Mouse (Mus musculus): ENCODE results near the gene Rimklb.

Rimklb gene

DNA sequence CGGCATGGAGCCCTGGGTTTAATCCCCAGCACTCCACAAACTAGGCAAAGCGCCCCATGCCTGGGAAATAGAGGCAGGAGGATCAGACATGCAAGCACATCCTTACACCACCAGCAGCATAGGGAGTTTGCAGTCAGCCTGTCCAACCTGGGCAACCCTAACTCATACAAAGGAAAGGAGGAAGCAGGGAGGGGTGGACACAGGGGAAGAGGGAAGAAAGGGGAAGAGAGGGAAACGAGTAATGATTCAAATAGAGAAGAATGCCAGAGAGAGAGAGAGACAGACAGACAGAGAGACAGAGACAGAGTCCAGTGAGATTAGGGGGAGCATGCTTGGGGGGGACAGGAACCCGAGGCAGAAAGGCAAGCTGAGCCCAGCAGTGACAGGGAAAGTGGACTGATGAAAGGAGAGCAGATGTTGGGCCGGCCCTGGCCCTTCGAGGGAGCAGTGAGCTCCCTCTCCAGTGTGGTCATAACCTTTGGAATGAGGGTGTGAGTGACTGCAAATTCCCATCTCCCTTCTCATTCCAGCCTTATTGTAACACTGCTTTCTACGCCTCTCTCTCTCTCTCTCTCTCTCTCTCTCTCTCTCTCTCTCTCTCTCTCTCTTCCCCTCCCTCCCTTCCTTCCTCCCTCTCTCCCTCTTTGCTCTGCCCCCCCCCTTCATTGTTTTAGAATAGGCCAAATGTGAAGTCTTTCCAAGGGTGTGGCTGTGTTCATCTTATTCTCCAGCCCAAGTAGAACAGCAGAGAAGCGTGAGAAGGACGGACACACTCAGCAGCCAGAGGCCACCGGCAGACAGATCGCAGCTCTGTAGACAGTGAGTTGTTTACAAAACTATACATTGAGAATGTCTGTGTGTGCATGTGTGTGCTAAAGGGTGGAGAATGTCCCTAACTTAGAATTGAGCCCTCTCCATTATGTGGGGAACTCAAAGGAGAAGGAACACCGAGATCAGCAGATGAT lies 14.6 kb upstream of the Rimklb start:
- Histone ChIP-seq H3K9me3 (ENCODE audit: low read length) (no peaks in the 10 kb centered on the region), H3K27me3 (ENCODE audit: insufficient read depth, low read length) (no peaks in the 10 kb centered on the region), H3K4me3 (replicated peaks; ENCODE audit: low read length) (no peak overlapping the region), H3K4me1 (replicated peaks; ENCODE audit: low read depth, low read length) (peaks cover 28% of the 10 kb centered on the region), H3K36me3 (ENCODE audit: insufficient read depth, low read length) (no peaks in the 10 kb centered on the region)
- no peak for TF ChIP-seq NANOG (IDR thresholded peaks at IDR 0.05; ENCODE audit: borderline replicate concordance, low read length)
- no peak for TF ChIP-seq POU5F1 (IDR thresholded peaks at IDR 0.05; ENCODE audit: borderline replicate concordance, low read length)
- TF ChIP-seq CTCF (conservative IDR thresholded peaks at IDR 0.05; ENCODE audit: low read length) = no peak

DNA sequence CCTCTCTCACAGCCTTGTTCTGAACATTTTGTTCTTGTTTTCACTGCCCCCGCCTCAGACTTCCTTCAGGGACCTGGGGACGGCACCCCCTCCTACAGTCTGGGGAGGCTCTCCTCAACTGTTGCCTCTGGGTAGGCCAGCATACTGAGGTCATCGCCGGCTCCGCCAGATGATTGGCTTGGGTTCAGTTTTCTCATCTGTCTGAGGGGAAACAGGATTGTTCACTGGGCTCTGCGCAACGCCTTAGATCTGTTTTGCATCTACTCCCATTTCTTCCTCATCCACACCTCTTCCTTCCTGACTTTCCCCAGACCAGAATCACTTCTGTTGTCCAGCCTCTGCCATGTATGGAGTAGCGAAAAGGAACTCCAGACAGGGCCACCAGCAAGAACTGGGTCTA lies 9.9 kb upstream of the Rimklb start:
- Histone ChIP-seq H3K4me3 (replicated peaks; ENCODE audit: low read length) (no peak overlapping the region), H3K27me3 (ENCODE audit: insufficient read depth, low read length) (peaks cover 5% of the 10 kb centered on the region; the same call in 1 of the 2 replicates), H3K4me1 (replicated peaks; ENCODE audit: low read depth, low read length) (peaks cover 15% of the 10 kb centered on the region), H3K9me3 (ENCODE audit: low read length) (no peaks in the 10 kb centered on the region), H3K36me3 (ENCODE audit: insufficient read depth, low read length) (no peaks in the 10 kb centered on the region)
- TF ChIP-seq POU5F1 (IDR thresholded peaks at IDR 0.05; ENCODE audit: borderline replicate concordance, low read length) = no peak
- no peak for TF ChIP-seq NANOG (IDR thresholded peaks at IDR 0.05; ENCODE audit: borderline replicate concordance, low read length)
- no peak for TF ChIP-seq CTCF (conservative IDR thresholded peaks at IDR 0.05; ENCODE audit: low read length)

DNA sequence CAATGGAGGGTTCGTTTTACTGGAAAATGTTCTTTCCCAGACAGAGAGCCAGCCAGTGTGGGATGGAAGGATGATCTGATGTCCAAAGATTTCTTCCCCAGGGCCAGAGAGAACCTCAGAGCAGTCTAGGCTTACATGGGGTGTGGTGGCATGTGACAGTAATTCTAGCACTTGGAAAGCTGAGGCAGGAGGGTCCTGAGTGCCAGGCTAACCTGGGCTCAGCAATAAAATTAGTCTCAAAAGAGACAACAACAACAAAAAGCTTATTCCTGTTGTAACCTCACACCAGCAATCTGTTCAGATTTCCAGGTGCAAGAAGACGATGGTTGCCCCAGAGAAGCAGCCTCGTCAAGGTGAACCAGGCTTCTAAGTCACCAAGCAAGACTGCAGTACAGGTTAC lies 7.0 kb upstream of the Rimklb start, which contains the start of gene Mfap5:
TSS of gene Mfap5 (plus strand) at position 301 of the 400 bp plus-strand sequence.
- Histone ChIP-seq H3K4me3 (replicated peaks; ENCODE audit: low read length) (no peak within 1 kb of the TSS), H3K36me3 (ENCODE audit: insufficient read depth, low read length) (no peaks in the 10 kb centered on the region), H3K27me3 (ENCODE audit: insufficient read depth, low read length) (peaks cover 9% of the 10 kb centered on the region), H3K9me3 (ENCODE audit: low read length) (no peaks in the 10 kb centered on the region), H3K4me1 (replicated peaks; ENCODE audit: low read depth, low read length) (peaks cover 6% of the 10 kb centered on the region)
- TF ChIP-seq NANOG (IDR thresholded peaks at IDR 0.05; ENCODE audit: borderline replicate concordance, low read length) (no peak), CTCF (conservative IDR thresholded peaks at IDR 0.05; ENCODE audit: low read length) (no peak), POU5F1 (IDR thresholded peaks at IDR 0.05; ENCODE audit: borderline replicate concordance, low read length) (no peak)

DNA sequence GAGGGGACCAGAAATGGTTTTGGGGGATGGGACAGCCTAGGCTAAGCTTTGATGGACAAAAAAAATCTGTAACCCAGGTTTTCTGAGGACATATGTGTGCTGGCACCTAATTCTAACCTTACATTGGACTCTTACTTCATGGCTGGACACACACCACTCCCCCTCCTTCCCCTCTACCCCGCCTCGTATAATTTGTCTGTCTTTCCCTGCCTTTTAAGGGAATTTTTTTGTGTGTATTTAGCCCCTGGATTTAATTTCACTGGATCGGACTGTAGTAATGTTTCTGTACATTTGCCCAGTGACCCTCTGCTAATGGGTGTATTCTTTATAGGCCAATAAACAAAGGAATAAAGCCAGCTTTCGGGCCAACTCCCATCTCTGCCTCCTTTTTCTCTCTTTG lies 6.5 kb upstream of the Rimklb start:
- TF ChIP-seq POU5F1 (IDR thresholded peaks at IDR 0.05; ENCODE audit: borderline replicate concordance, low read length) = no peak
- TF ChIP-seq CTCF (conservative IDR thresholded peaks at IDR 0.05; ENCODE audit: low read length) = no peak
- TF ChIP-seq NANOG (IDR thresholded peaks at IDR 0.05; ENCODE audit: borderline replicate concordance, low read length) = no peak
- peaks cover 9% of the 10 kb centered on the region for H3K27me3 ChIP-seq (ENCODE audit: insufficient read depth, low read length)
- H3K4me1 ChIP-seq (replicated peaks; ENCODE audit: low read depth, low read length) = peaks cover 6% of the 10 kb centered on the region
- H3K9me3 ChIP-seq (ENCODE audit: low read length) = no peaks in the 10 kb centered on the region
- no peaks in the 10 kb centered on the region for H3K36me3 ChIP-seq (ENCODE audit: insufficient read depth, low read length)
- no peak overlapping the region for H3K4me3 ChIP-seq (replicated peaks; ENCODE audit: low read length)

DNA sequence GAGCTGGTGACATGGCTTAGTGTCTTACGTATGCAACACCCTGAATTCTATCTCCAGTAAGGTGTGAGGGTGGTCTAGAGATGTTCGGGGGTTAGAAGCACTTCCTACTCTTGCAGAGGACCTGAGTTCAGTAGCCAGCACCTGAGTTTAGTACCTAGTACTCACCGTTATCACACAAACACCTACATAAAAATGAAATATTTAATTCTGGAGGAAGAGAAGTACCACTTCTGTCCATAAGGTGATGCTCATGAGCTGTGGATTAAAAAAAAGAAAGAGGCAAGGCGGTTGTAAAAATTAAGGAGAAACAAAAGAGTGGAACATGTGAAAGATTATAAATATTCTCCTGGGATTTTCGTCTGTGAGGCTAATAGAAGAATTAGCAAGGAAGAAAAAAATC lies 2.1 kb downstream of the Rimklb start:
- TF ChIP-seq CTCF (conservative IDR thresholded peaks at IDR 0.05; ENCODE audit: low read length) = peak; percentile 93
- no peak for TF ChIP-seq POU5F1 (IDR thresholded peaks at IDR 0.05; ENCODE audit: borderline replicate concordance, low read length)

DNA sequence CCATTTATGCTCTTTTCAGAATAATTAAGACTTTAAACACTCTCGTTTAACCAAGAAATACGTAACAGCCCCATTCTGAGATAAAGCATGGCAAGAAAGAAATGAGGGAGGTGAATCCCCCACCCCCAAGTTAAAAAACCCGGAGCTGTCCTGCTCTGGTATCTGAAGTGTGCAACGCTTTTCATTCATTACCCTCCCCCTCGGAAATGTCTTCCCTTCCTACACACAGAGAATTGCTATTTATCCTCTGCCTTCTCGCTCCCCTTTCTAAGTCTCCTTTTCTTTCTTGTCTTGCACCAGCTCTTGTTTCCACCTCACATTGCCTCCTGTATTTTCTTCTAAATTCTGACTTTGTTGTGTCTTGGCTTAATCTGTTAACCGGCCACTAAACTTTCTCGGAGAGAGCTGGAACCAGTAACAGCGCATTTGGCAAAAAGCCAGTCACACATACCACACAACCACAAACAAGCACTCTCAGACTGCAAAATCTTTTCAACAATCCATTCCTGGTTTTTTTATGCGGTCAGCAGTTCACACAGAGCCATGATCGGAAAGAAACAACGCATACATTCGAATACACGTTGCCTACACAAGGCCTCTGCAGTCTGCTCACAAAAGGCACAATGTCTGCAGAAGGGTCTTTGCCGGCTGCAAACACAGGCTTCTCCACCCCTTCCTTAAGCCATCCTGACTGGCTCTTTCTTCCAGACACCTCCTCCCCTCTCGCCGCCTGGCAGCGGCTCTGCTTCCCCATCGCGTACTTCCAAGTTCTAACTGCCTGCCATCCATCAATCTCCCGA lies 3.3 kb downstream of the Rimklb start:
- Histone ChIP-seq H3K4me1 (replicated peaks; ENCODE audit: low read depth, low read length) (peaks cover 53% of the 10 kb centered on the region), H3K4me3 (replicated peaks; ENCODE audit: low read length) (no peak overlapping the region), H3K27me3 (ENCODE audit: insufficient read depth, low read length) (peaks cover 27% of the 10 kb centered on the region), H3K36me3 (ENCODE audit: insufficient read depth, low read length) (no peaks in the 10 kb centered on the region), H3K9me3 (ENCODE audit: low read length) (no peaks in the 10 kb centered on the region)
- no peak for TF ChIP-seq POU5F1 (IDR thresholded peaks at IDR 0.05; ENCODE audit: borderline replicate concordance, low read length)
- TF ChIP-seq NANOG (IDR thresholded peaks at IDR 0.05; ENCODE audit: borderline replicate concordance, low read length) = no peak
- no peak for TF ChIP-seq CTCF (conservative IDR thresholded peaks at IDR 0.05; ENCODE audit: low read length)

More for the DNA sequence above, 2.1 kb downstream of the Rimklb start:
- no peak overlapping the region for H3K4me3 ChIP-seq (replicated peaks; ENCODE audit: low read length)
- peaks cover 44% of the 10 kb centered on the region for H3K4me1 ChIP-seq (replicated peaks; ENCODE audit: low read depth, low read length)
- H3K27me3 ChIP-seq (ENCODE audit: insufficient read depth, low read length) = peaks cover 30% of the 10 kb centered on the region
- no peaks in the 10 kb centered on the region for H3K36me3 ChIP-seq (ENCODE audit: insufficient read depth, low read length)
- H3K9me3 ChIP-seq (ENCODE audit: low read length) = no peaks in the 10 kb centered on the region

DNA sequence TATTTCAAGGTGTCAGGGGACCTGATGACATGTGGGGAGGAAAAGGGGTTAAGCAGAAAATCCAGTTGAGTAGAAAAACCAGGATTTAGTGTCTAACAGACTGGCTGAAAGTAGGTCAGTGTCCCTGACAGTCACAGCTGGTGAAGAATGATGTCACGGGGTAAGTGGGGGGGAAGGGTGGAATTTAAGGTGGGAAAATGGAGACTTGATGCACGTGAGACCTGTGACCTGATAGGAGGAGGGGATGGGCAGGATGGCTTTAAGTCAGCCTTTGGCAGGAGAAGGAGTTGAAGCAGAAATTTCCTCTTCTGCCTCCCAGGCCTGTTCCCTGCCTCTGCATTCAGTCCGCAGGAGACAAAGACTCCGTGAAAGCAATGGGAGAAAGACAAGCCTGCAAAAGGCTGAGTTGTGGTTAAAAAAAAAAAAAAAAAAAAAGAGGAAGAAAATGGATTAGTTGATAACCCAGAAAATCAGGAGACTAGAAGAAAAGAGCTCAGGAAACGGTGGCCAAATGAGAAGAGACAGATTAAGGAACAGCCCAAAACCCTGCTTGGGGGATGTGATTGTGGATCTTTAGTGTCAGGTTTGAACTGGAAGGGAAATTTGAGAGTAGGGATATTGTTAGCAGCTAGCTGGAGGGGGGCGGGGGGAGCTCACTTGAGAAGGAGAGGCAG lies 4.6 kb downstream of the Rimklb start:
- Histone ChIP-seq H3K4me3 (replicated peaks; ENCODE audit: low read length) (no peak overlapping the region), H3K4me1 (replicated peaks; ENCODE audit: low read depth, low read length) (peaks cover 59% of the 10 kb centered on the region), H3K9me3 (ENCODE audit: low read length) (no peaks in the 10 kb centered on the region), H3K27me3 (ENCODE audit: insufficient read depth, low read length) (peaks cover 33% of the 10 kb centered on the region), H3K36me3 (ENCODE audit: insufficient read depth, low read length) (no peaks in the 10 kb centered on the region)
- TF ChIP-seq POU5F1 (IDR thresholded peaks at IDR 0.05; ENCODE audit: borderline replicate concordance, low read length) = no peak
- no peak for TF ChIP-seq NANOG (IDR thresholded peaks at IDR 0.05; ENCODE audit: borderline replicate concordance, low read length)
- no peak for TF ChIP-seq CTCF (conservative IDR thresholded peaks at IDR 0.05; ENCODE audit: low read length)

DNA sequence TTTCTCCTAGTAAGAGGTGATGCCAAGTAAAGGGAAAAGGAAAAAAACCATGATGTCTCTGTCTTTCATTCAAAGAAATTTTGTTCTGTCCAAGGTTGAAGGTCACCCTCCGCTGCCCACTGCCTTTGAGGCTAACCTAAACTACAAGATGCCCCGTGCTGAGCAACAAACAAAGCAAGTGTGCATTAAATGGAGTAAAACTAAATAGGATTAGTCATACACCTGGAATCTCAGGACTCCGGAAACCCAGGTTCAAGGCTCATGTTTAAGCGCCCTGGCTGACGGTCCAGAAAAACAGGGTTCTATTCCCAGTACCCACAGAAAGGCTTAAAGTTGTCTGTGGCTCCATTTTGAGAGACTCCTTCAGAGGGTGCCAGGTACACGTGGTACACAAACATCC lies 6.1 kb downstream of the Rimklb start:
- no peak for TF ChIP-seq POU5F1 (IDR thresholded peaks at IDR 0.05; ENCODE audit: borderline replicate concordance, low read length)
- TF ChIP-seq NANOG (IDR thresholded peaks at IDR 0.05; ENCODE audit: borderline replicate concordance, low read length) = no peak
- no peak for TF ChIP-seq CTCF (conservative IDR thresholded peaks at IDR 0.05; ENCODE audit: low read length)
- Histone ChIP-seq H3K36me3 (ENCODE audit: insufficient read depth, low read length) (no peaks in the 10 kb centered on the region), H3K9me3 (ENCODE audit: low read length) (no peaks in the 10 kb centered on the region), H3K4me1 (replicated peaks; ENCODE audit: low read depth, low read length) (peaks cover 69% of the 10 kb centered on the region), H3K27me3 (ENCODE audit: insufficient read depth, low read length) (peaks cover 45% of the 10 kb centered on the region), H3K4me3 (replicated peaks; ENCODE audit: low read length) (peak overlapping the region; percentile 76)

Data from E14TG2a.4 (cell line).